Mouse (Mus musculus) midbrain, embryonic 13.5 days (tissue): ENCODE data around the gene Zfp639. TPM values are rescaled to one million over a fixed set of nuclear protein-coding genes. Genes with fewer than 3 reads are reported as not detected.

ENCODE experiments used
- ATAC-seq: fragments of 200-750 bp; cut with Nextera tagmentation; 2 replicates; pipeline ENCODE4 v1.8.0; 2017; ENCODE audit warnings: mild to moderate bottlenecking, moderate TSS enrichment, moderate library complexity
- H3K27ac ChIP-seq: fragments of 300-500 bp; sonication (generic); 2 replicates; pipeline ENCODE4 v1.5.1; 2015; ENCODE audit warnings: inconsistent platforms, mild to moderate bottlenecking, moderate library complexity
- H3K27me3 ChIP-seq: fragments of 300-500 bp; sonication (generic); 2 replicates; pipeline ENCODE4 v1.6.1; 2015; ENCODE audit warnings: mild to moderate bottlenecking, inconsistent platforms
- H3K36me3 ChIP-seq: fragments of 300-500 bp; sonication (generic); 2 replicates; pipeline ENCODE4 v1.6.1; 2015; ENCODE audit warnings: mild to moderate bottlenecking, inconsistent platforms
- H3K4me1 ChIP-seq: fragments of 300-500 bp; sonication (generic); replicated peaks from 2 replicates; pipeline ENCODE4 v1.6.1; 2015; ENCODE audit warnings: inconsistent platforms
- H3K4me2 ChIP-seq: fragments of 300-500 bp; sonication (generic); replicated peaks from 2 replicates; pipeline ENCODE4 v1.6.1; 2015; ENCODE audit warnings: moderate library complexity, mild to moderate bottlenecking, inconsistent platforms
- H3K4me3 ChIP-seq: fragments of 300-500 bp; sonication (generic); replicated peaks from 2 replicates; pipeline ENCODE4 v1.5.1; 2015; ENCODE audit warnings: mild to moderate bottlenecking, inconsistent platforms
- H3K9ac ChIP-seq: fragments of 300-500 bp; sonication (generic); replicated peaks from 2 replicates; pipeline ENCODE4 v1.6.1; 2015; ENCODE audit warnings: mild to moderate bottlenecking, inconsistent platforms
- H3K9me3 ChIP-seq: fragments of 300-500 bp; sonication (generic); 2 replicates; pipeline ENCODE4 v1.6.1; 2016; ENCODE audit warnings: mild to moderate bottlenecking, inconsistent platforms
- WGBS: fragments of 180-500 bp; shearing (Covaris S2); methylation state at CpG from one replicate; pipeline ENCODE4 v1.1.7; 2015; 5-methylcytosine and 5-hydroxymethylcytosine counted together
- polyA plus RNA-seq: library from polyadenylated mRNA; unstranded; fragments of >200 nt; fragmentation: Nextera tagmentation; extraction: Ambion mirVana; gene quantifications from 2 replicates; pipeline ENCODE4 v1.2.1, GENCODE M21; 2015

Gene Zfp639
- polyA plus RNA-seq, 1 experiment from 2014 or later, result 36.5 TPM

DNA sequence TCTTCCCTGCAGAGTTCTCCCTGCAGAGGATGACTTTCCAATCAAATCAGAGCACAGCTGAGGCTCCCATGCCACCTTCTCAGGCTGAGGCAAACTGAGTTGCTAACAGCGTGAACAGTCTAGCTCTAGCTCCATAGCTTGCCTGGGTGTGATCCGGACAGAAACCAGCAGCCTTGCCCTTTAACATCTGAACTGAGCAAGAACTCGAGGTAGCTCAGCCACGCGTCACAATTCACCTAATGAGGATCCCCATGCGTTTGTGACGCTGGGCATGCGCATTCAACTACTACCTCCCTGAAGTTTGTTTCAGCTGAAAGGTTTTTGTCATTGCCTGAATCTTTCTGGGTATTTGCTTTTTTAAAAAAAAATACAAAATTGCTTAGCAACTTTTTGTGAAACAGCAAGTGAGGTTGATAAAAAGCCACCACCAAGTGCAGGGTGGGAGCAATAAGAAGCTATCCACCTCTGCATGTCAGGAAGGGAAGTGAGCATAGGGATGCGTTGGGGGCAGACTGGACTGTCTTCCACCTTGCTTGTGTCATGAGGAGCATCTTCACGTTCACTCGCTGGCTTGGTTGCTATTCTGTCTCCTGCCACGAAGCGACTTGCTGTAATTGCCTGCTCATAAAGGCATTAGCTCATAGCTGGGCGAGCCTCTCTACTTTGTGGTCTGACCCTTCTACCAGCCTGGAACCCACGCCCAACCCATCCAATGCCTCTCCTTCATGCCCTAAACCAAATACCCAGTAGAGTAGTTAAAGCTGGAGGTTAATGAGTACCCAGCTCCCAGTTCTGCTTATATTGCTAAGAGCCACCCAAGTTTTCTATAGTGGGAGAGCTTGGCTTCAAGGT, 19.8 kb upstream of the Zfp639 start:
- H3K4me3 ChIP-seq, result no peak overlapping the region
- H3K9ac ChIP-seq, result no peak overlapping the region

GRCm38 (mm10) chr3:32490928-32491315, 19.1 kb upstream of the Zfp639 start:
- Histone ChIP-seq H3K9ac (no peak overlapping the region), H3K4me2 (no peak overlapping the region), H3K27me3 (no peaks in the 10 kb centered on the region), H3K4me3 (no peak overlapping the region), H3K36me3 (no peaks in the 10 kb centered on the region), H3K9me3 (no peaks in the 10 kb centered on the region), H3K27ac (no peak overlapping the region), H3K4me1 (peaks cover 11% of the 10 kb centered on the region)
- ATAC-seq, result no peak

More for the DNA sequence above, 19.8 kb upstream of the Zfp639 start:
- WGBS, result 85% methylated on average over 15 of the region's 15 CpGs
- Histone ChIP-seq H3K4me2 (no peak overlapping the region), H3K4me1 (peaks cover 5% of the 10 kb centered on the region), H3K27ac (no peak overlapping the region), H3K9me3 (no peaks in the 10 kb centered on the region), H3K36me3 (no peaks in the 10 kb centered on the region), H3K27me3 (no peaks in the 10 kb centered on the region)
- ATAC-seq, result no peak

DNA sequence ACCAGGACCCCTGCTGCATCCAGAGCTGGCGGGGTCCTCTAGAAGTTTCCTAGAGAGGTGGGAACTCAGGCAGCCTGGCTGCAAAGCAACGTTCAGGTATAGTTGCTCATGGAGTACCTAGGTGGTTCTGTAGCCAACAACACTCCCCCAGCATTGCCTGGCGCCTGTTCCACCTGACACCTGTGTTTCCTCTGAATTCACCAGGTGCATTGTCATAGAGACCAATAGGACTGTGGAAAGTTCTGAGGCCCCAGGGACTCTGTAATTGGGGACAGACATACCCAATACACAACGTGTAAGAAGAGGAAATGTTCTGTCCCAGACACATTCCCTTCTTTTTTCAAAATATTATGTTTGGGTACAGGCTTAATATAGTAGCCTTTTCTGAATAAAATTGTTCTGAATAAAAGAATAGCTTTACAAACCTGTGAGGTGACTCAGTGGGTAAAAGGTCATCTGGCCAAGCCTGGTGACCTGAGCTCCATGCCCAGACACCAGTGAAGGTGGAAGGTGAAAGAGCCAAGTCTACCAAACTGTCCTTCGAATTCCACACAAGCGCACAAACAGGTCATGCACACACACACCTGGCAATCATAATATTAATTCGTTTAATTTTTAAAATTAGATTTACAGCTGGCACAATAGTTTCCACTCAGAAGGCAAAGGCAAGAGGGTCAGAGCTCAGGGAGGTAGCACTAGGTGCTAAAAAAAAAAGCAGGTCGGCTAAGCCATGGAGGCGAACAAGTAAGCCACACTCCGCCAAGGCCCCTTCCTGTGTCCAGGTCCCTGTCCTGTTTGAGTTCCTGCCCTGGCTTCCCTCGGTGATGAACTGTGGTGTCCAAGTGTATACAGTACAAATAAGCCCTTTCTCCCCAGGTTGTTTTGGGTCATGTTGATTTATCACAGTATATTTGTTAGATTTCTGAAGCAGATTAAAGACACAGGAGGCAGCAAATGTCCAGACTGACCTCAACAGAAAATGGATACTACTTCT, 17.7 kb upstream of the Zfp639 start, which contains the start of gene Kcnmb3:
Gene Kcnmb3 (minus strand): TSS at position 135 of the 994 bp plus-strand sequence.
- no peak within 1 kb of the TSS for H3K4me3 ChIP-seq
- 81% methylated on average over 11 of the region's 11 CpGs for WGBS
- no peak for ATAC-seq

DNA sequence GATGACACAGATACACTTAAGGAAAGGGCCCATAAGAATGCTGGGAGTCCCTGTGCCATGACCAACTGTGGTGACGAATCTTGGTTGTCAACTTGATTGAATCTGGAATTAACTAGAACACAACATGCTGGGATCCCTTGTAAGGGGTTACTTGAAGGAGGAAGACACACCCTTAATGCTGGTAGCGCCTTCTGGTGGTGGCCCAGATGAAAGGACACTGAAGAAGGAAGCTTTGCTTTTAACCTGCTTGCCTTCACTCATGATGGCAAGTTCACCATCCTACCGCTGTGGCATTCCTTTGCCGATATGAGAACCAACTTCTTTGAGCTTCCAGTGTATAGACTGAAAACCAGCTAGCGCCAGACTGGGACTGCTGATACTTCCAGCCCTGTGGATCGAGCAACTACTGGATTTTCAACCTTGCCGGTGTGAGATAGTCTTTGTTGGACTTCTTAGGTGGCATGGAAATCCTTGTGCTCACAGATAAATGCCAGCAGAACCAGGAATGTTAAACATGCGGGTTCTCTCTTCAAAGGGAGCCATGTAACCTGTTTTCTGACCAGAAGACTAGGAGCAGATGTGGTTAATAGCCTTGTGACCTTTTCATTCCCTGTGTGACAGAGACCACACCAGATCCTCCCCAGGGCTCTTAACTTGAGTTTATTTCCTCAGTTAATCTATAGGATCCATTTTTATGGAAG, 15.5 kb upstream of the Zfp639 start:
- Histone ChIP-seq H3K9ac (no peak overlapping the region), H3K27me3 (no peaks in the 10 kb centered on the region), H3K4me1 (peaks cover 16% of the 10 kb centered on the region), H3K4me2 (no peak overlapping the region), H3K9me3 (no peaks in the 10 kb centered on the region), H3K36me3 (no peaks in the 10 kb centered on the region), H3K4me3 (no peak overlapping the region), H3K27ac (no peak overlapping the region)
- 89% methylated on average over 8 of the region's 8 CpGs for WGBS
- no peak for ATAC-seq

More for the DNA sequence above, 17.7 kb upstream of the Zfp639 start, which contains the start of gene Kcnmb3:
- Histone ChIP-seq H3K9ac (no peak within 1 kb of the TSS), H3K4me2 (no peak within 1 kb of the TSS), H3K4me1 (peaks cover 16% of the 10 kb centered on the region), H3K27ac (no peak within 1 kb of the TSS), H3K36me3 (no peaks in the 10 kb centered on the region), H3K9me3 (no peaks in the 10 kb centered on the region), H3K27me3 (no peaks in the 10 kb centered on the region)

DNA sequence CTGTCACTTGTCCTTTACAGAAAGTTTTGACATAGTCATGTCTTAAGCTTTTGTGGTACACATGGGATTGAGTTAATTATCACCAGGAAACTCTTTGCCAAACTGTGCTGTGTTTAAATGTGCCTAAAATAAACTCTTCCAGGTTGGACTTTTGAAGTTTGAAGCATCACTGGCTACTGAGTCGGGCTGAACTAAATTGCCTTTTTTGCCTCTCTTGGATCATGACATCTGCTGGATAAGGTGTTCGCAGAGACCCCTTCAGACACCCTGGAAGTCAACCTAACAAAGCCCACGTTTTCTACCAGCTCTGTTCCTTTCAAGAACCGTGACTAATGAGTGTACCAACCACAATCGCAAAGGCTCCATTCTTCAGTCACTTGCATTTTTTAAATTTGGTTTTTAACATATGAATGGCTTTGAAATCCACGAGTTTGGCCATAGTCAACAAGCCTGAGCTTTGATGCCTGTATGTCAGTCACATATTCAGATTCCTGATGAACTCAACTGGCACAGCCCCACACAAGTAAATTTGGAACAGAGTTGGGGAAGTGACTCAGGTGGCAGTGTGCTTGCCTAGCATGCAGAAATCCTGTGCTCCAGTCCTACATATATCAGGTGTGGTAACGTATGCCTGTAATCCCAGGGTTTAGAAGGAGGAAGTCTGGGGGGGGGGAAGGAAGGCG, 14.8 kb upstream of the Zfp639 start:
- Histone ChIP-seq H3K4me1 (peaks cover 16% of the 10 kb centered on the region), H3K9ac (no peak overlapping the region), H3K9me3 (no peaks in the 10 kb centered on the region), H3K36me3 (no peaks in the 10 kb centered on the region), H3K4me2 (no peak overlapping the region), H3K4me3 (no peak overlapping the region), H3K27ac (no peak overlapping the region), H3K27me3 (no peaks in the 10 kb centered on the region)
- peak; percentile 40; the same call in 1 of the 2 replicates for ATAC-seq
- 33% methylated on average over 8 of the region's 8 CpGs for WGBS

- Histone ChIP-seq H3K4me1 (peaks cover 16% of the 10 kb centered on the region), H3K9ac (no peak overlapping the region), H3K36me3 (no peaks in the 10 kb centered on the region), H3K4me2 (no peak overlapping the region), H3K9me3 (no peaks in the 10 kb centered on the region), H3K27me3 (no peaks in the 10 kb centered on the region), H3K4me3 (no peak overlapping the region), H3K27ac (no peak overlapping the region)
- ATAC-seq, result 0 out of 2 replicates have a peak, but pooled peaks have one; percentile 34
- WGBS, result 28% methylated on average over 7 of the region's 8 CpGs
Observed at GRCm38 (mm10) chr3:32495856-32496710, 14.0 kb upstream of the Zfp639 start.

- Histone ChIP-seq H3K9me3 (no peaks in the 10 kb centered on the region), H3K27ac (no peak overlapping the region), H3K4me1 (peaks cover 16% of the 10 kb centered on the region), H3K36me3 (no peaks in the 10 kb centered on the region), H3K27me3 (no peaks in the 10 kb centered on the region), H3K4me3 (no peak overlapping the region), H3K4me2 (no peak overlapping the region), H3K9ac (no peak overlapping the region)
- WGBS, result 94% methylated on average over 1 of the region's 1 CpGs
- ATAC-seq, result no peak
Observed at GRCm38 (mm10) chr3:32496711-32497070, 13.4 kb upstream of the Zfp639 start.

GRCm38 (mm10) chr3:32500346-32500745, 9.7 kb upstream of the Zfp639 start:
- 98% methylated on average over 2 of the region's 2 CpGs for WGBS
- no peak for ATAC-seq
- H3K4me3 ChIP-seq, result no peak overlapping the region
- H3K27me3 ChIP-seq, result no peaks in the 10 kb centered on the region
- H3K9ac ChIP-seq, result no peak overlapping the region
- H3K36me3 ChIP-seq, result no peaks in the 10 kb centered on the region
- no peaks in the 10 kb centered on the region for H3K9me3 ChIP-seq
- H3K4me1 ChIP-seq, result peaks cover 10% of the 10 kb centered on the region
- no peak overlapping the region for H3K4me2 ChIP-seq
- H3K27ac ChIP-seq, result no peak overlapping the region

GRCm38 (mm10) chr3:32505841-32506240, 4.2 kb upstream of the Zfp639 start:
- H3K9me3 ChIP-seq, result no peaks in the 10 kb centered on the region
- H3K27me3 ChIP-seq, result no peaks in the 10 kb centered on the region
- H3K9ac ChIP-seq, result no peak overlapping the region
- H3K4me2 ChIP-seq, result no peak overlapping the region
- no peak for ATAC-seq
- H3K27ac ChIP-seq, result no peak overlapping the region
- H3K36me3 ChIP-seq, result no peaks in the 10 kb centered on the region
- H3K4me3 ChIP-seq, result no peak overlapping the region
- WGBS, result 57% methylated on average over 3 of the region's 3 CpGs
- H3K4me1 ChIP-seq, result peaks cover 9% of the 10 kb centered on the region

- no peak for ATAC-seq
Observed at GRCm38 (mm10) chr3:32506366-32507225, 3.5 kb upstream of the Zfp639 start.

More at GRCm38 (mm10) chr3:32506366-32507225, 3.5 kb upstream of the Zfp639 start:
- Histone ChIP-seq H3K27me3 (no peaks in the 10 kb centered on the region), H3K4me1 (peaks cover 16% of the 10 kb centered on the region), H3K27ac (no peak overlapping the region), H3K4me3 (no peak overlapping the region), H3K36me3 (no peaks in the 10 kb centered on the region), H3K9me3 (no peaks in the 10 kb centered on the region), H3K4me2 (no peak overlapping the region), H3K9ac (no peak overlapping the region)
- 64% methylated on average over 11 of the region's 11 CpGs for WGBS
